Mouse (Mus musculus) kidney, postnatal 10 days (tissue): ENCODE data around the gene Chmp4b.

Experiments used
- DNase-seq: peaks from one replicate; pipeline ENCODE4 v3.0.0; 2021; ENCODE audit warnings: mixed read lengths

The Chmp4b gene

GRCm38 (mm10) chr2:154642005-154642459, 9.5 kb upstream of the Chmp4b start:
- DNase-seq = peak; percentile 43

- no peak for DNase-seq
Observed at GRCm38 (mm10) chr2:154642712-154643385, 8.7 kb upstream of the Chmp4b start.

GRCm38 (mm10) chr2:154646634-154647033, 4.9 kb upstream of the Chmp4b start:
- DNase-seq = peak; percentile 53

GRCm38 (mm10) chr2:154648086-154648485, 3.4 kb upstream of the Chmp4b start:
- peak; percentile 70 for DNase-seq

GRCm38 (mm10) chr2:154650404-154650803, 1.1 kb upstream of the Chmp4b start:
- no peak for DNase-seq

GRCm38 (mm10) chr2:154654976-154655375, 3.5 kb downstream of the Chmp4b start:
- no peak for DNase-seq

GRCm38 (mm10) chr2:154655878-154656414, 4.4 kb downstream of the Chmp4b start:
- no peak for DNase-seq

- DNase-seq = peak; percentile 98
Observed at GRCm38 (mm10) chr2:154656710-154657485, 5.4 kb downstream of the Chmp4b start.

- DNase-seq = peak; percentile 43
Observed at GRCm38 (mm10) chr2:154657486-154658237, 6.2 kb downstream of the Chmp4b start.

GRCm38 (mm10) chr2:154659070-154659469, 7.6 kb downstream of the Chmp4b start:
- DNase-seq = no peak

GRCm38 (mm10) chr2:154659531-154660074, 8.1 kb downstream of the Chmp4b start:
- no peak for DNase-seq

- DNase-seq = no peak
Observed at GRCm38 (mm10) chr2:154668680-154669079, 17.2 kb downstream of the Chmp4b start.

GRCm38 (mm10) chr2:154670106-154670505, 18.6 kb downstream of the Chmp4b start:
- DNase-seq = no peak

- DNase-seq = no peak
Observed at GRCm38 (mm10) chr2:154670741-154671140, 19.2 kb downstream of the Chmp4b start.

GRCm38 (mm10) chr2:154674008-154674407, 22.5 kb downstream of the Chmp4b start:
- no peak for DNase-seq

- DNase-seq = peak; percentile 38
Observed at GRCm38 (mm10) chr2:154676653-154677609, 25.4 kb downstream of the Chmp4b start.

- peak; percentile 87 for DNase-seq
Observed at GRCm38 (mm10) chr2:154677651-154678139, 26.2 kb downstream of the Chmp4b start.

- DNase-seq = no peak
Observed at GRCm38 (mm10) chr2:154678995-154679394, 27.5 kb downstream of the Chmp4b start.

GRCm38 (mm10) chr2:154680337-154680736, 28.8 kb downstream of the Chmp4b start:
- DNase-seq = no peak

GRCm38 (mm10) chr2:154680941-154681340, 29.4 kb downstream of the Chmp4b start:
- DNase-seq = no peak

- DNase-seq = no peak
Observed at GRCm38 (mm10) chr2:154682712-154683111, 31.2 kb downstream of the Chmp4b start.
